Mouse (Mus musculus) forebrain, embryonic 10.5 days (tissue): ENCODE data around the gene E130218I03Rik. TPM values are rescaled to one million over a fixed set of nuclear protein-coding genes. Genes with fewer than 3 reads are reported as not detected.
A peak's percentile ranks its signal among the peaks of the same experiment; 100 is the strongest.

Experiments
- DNase-seq: peaks from one replicate; pipeline ENCODE4 v3.0.0-alpha.2; 2017; ENCODE audit warnings: low spot score; ENCODE audit errors: extremely low spot score
- H3K27ac ChIP-seq: fragments of 300-500 bp; sonication (generic); 2 replicates; pipeline ENCODE4 v1.5.1; 2016; ENCODE audit warnings: mild to moderate bottlenecking
- H3K27me3 ChIP-seq: fragments of 300-500 bp; sonication (generic); 2 replicates; pipeline ENCODE4 v1.6.1; 2016; ENCODE audit warnings: mild to moderate bottlenecking; ENCODE audit not compliant: poor library complexity, severe bottlenecking
- H3K36me3 ChIP-seq: fragments of 300-500 bp; sonication (generic); replicated peaks from 2 replicates; pipeline ENCODE4 v1.6.1; 2016; ENCODE audit warnings: mild to moderate bottlenecking, moderate library complexity
- H3K4me1 ChIP-seq: fragments of 300-500 bp; sonication (generic); 2 replicates; pipeline ENCODE4 v1.6.1; 2016
- H3K4me3 ChIP-seq: fragments of 300-500 bp; sonication (generic); 2 replicates; pipeline ENCODE4 v1.5.1; 2016; ENCODE audit warnings: mild to moderate bottlenecking, moderate library complexity
- H3K9me3 ChIP-seq: fragments of 300-500 bp; sonication (generic); 2 replicates; pipeline ENCODE4 v1.6.1; 2016; ENCODE audit warnings: mild to moderate bottlenecking, moderate library complexity
- WGBS: fragments of 180-500 bp; shearing (Covaris S2); methylation state at CpG from one replicate; pipeline ENCODE4 v1.1.7; 2016; 5-methylcytosine and 5-hydroxymethylcytosine counted together
- polyA plus RNA-seq: library from polyadenylated mRNA; unstranded; fragments of >200 nt; fragmentation: Nextera tagmentation; extraction: Ambion mirVana; gene quantifications from 2 replicates; pipeline ENCODE4 v1.2.1, GENCODE M21; 2016

Gene E130218I03Rik
- polyA plus RNA-seq, 1 experiment from 2014 or later, result 0.72 TPM

GRCm38 (mm10) chr4:134245148-134245843 lies 1.8 kb downstream of the E130218I03Rik start, which contains the start of gene Zfp593:
Gene Zfp593 (minus strand): TSS chr4:134245592.
- H3K27ac ChIP-seq, result peak within 1 kb of the TSS; percentile 87
- H3K4me3 ChIP-seq, result peak within 1 kb of the TSS; percentile 97
- H3K27me3 ChIP-seq, result peaks cover 43% of the 10 kb centered on the region
- under 1% methylated on average over 60 of the region's 60 CpGs for WGBS
- H3K4me1 ChIP-seq, result peaks cover 64% of the 10 kb centered on the region
- peak; percentile 94 for DNase-seq
- H3K36me3 ChIP-seq, result peaks cover 17% of the 10 kb centered on the region
- H3K9me3 ChIP-seq, result no peaks in the 10 kb centered on the region

- peak overlapping the region; percentile 87 for H3K27ac ChIP-seq
- 38% methylated on average over 4 of the region's 4 CpGs for whole genome bisulfite sequencing
- H3K27me3 ChIP-seq, result peaks cover 53% of the 10 kb centered on the region
- DNase-seq, result no peak
- peaks cover 17% of the 10 kb centered on the region for H3K36me3 ChIP-seq
- H3K9me3 ChIP-seq, result no peaks in the 10 kb centered on the region
- peak overlapping the region; percentile 97; the same call in 1 of the 2 replicates for H3K4me3 ChIP-seq
- peaks cover 74% of the 10 kb centered on the region for H3K4me1 ChIP-seq
Measured at GRCm38 (mm10) chr4:134246256-134246655, 2.8 kb downstream of the E130218I03Rik start.

GRCm38 (mm10) chr4:134246719-134247258 lies 3.3 kb downstream of the E130218I03Rik start, which contains the start of gene Gm30191:
Gene Gm30191 (plus strand): TSS chr4:134246935.
- peaks cover 79% of the 10 kb centered on the region for H3K4me1 ChIP-seq
- peaks cover 58% of the 10 kb centered on the region for H3K27me3 ChIP-seq
- 78% methylated on average over 7 of the region's 7 CpGs for WGBS
- peak within 1 kb of the TSS; percentile 87 for H3K27ac ChIP-seq
- H3K9me3 ChIP-seq, result no peaks in the 10 kb centered on the region
- peaks cover 17% of the 10 kb centered on the region for H3K36me3 ChIP-seq
- no peak for DNase-seq
- peak within 1 kb of the TSS; percentile 97 for H3K4me3 ChIP-seq

GRCm38 (mm10) chr4:134249651-134250050 lies 6.2 kb downstream of the E130218I03Rik start:
- no peaks in the 10 kb centered on the region for H3K9me3 ChIP-seq
- H3K27me3 ChIP-seq, result peaks cover 87% of the 10 kb centered on the region
- peak overlapping the region; percentile 79 for H3K27ac ChIP-seq
- no peaks in the 10 kb centered on the region for H3K36me3 ChIP-seq
- peak; percentile 79 for DNase-seq
- WGBS, result under 1% methylated on average over 30 of the region's 30 CpGs
- peak overlapping the region; percentile 58 for H3K4me3 ChIP-seq
- H3K4me1 ChIP-seq, result peaks cover 94% of the 10 kb centered on the region

GRCm38 (mm10) chr4:134250116-134250929 lies 6.9 kb downstream of the E130218I03Rik start:
- Histone ChIP-seq H3K4me3 (peak overlapping the region; percentile 58), H3K27ac (peak overlapping the region; percentile 79), H3K27me3 (peaks cover 94% of the 10 kb centered on the region), H3K36me3 (no peaks in the 10 kb centered on the region), H3K4me1 (peaks cover 95% of the 10 kb centered on the region), H3K9me3 (no peaks in the 10 kb centered on the region)
- 5% methylated on average over 27 of the region's 27 CpGs for WGBS
- DNase-seq, result peak; percentile 46

GRCm38 (mm10) chr4:134250930-134251240 lies 7.4 kb downstream of the E130218I03Rik start:
- Histone ChIP-seq H3K4me1 (peaks cover 96% of the 10 kb centered on the region), H3K4me3 (peak overlapping the region; percentile 58), H3K27ac (peak overlapping the region; percentile 79), H3K9me3 (no peaks in the 10 kb centered on the region), H3K36me3 (no peaks in the 10 kb centered on the region), H3K27me3 (peaks cover 99% of the 10 kb centered on the region)
- DNase-seq, result peak; percentile 43
- 9% methylated on average over 10 of the region's 10 CpGs for WGBS

GRCm38 (mm10) chr4:134251241-134252130 lies 8.0 kb downstream of the E130218I03Rik start:
- Histone ChIP-seq H3K36me3 (no peaks in the 10 kb centered on the region), H3K4me1 (peaks cover 96% of the 10 kb centered on the region), H3K9me3 (no peaks in the 10 kb centered on the region), H3K27ac (peak overlapping the region; percentile 79), H3K4me3 (peak overlapping the region; percentile 58), H3K27me3 (peaks cover 100% of the 10 kb centered on the region)
- peak; percentile 58 for DNase-seq
- 1% methylated on average over 91 of the region's 91 CpGs for WGBS

- 2% methylated on average over 22 of the region's 22 CpGs for WGBS
- peak overlapping the region; percentile 58 for H3K4me3 ChIP-seq
- H3K9me3 ChIP-seq, result no peaks in the 10 kb centered on the region
- peaks cover 96% of the 10 kb centered on the region for H3K27me3 ChIP-seq
- H3K27ac ChIP-seq, result peak overlapping the region; percentile 79
- no peaks in the 10 kb centered on the region for H3K36me3 ChIP-seq
- no peak for DNase-seq
- H3K4me1 ChIP-seq, result peaks cover 96% of the 10 kb centered on the region
Measured at GRCm38 (mm10) chr4:134252131-134252910, 8.9 kb downstream of the E130218I03Rik start.

GRCm38 (mm10) chr4:134252911-134253721 lies 9.7 kb downstream of the E130218I03Rik start:
- Histone ChIP-seq H3K4me3 (peak overlapping the region; percentile 58), H3K4me1 (peaks cover 96% of the 10 kb centered on the region), H3K36me3 (no peaks in the 10 kb centered on the region), H3K27me3 (peaks cover 88% of the 10 kb centered on the region), H3K9me3 (no peaks in the 10 kb centered on the region), H3K27ac (peak overlapping the region; percentile 79)
- no peak for DNase-seq
- WGBS, result 2% methylated on average over 15 of the region's 15 CpGs

- Histone ChIP-seq H3K4me3 (peak within 1 kb of the TSS; percentile 58), H3K27ac (peak within 1 kb of the TSS; percentile 79), H3K9me3 (no peaks in the 10 kb centered on the region), H3K36me3 (no peaks in the 10 kb centered on the region), H3K27me3 (peaks cover 81% of the 10 kb centered on the region), H3K4me1 (peaks cover 100% of the 10 kb centered on the region)
- peak; percentile 61 for DNase-seq
- under 1% methylated on average over 13 of the region's 13 CpGs for WGBS
Measured at GRCm38 (mm10) chr4:134253722-134254324, 10.4 kb downstream of the E130218I03Rik start, which contains the start of gene Grrp1. Gene Grrp1 (minus strand): TSS chr4:134254106.
